Mouse (Mus musculus) adrenal gland, adult 18-20 months (tissue): ENCODE measurements at regions not wholly inside any gene's neighbourhood (a gene's known extent, or its start where the extent isn't known, plus 50 kb on each side); places are given as distances from the start of the nearest gene placed in this dataset.
A peak's percentile ranks its signal among the peaks of the same experiment; 100 is the strongest.

Source experiments
- DNase-seq, 2 experiments: peaks; one replicate each; pipeline ENCODE4 v3.0.0; 2021 to 2022; ENCODE audit warnings: low spot score in 2 of 2

GRCm38 (mm10) chr3:149370517-149371227 lies 380.3 kb upstream of the Adgrl2 start:
- no peak for DNase-seq

GRCm38 (mm10) chr3:149367888-149368287 lies 377.5 kb upstream of the Adgrl2 start:
- DNase-seq: no peak

- no peak for DNase-seq
Measured at GRCm38 (mm10) chr3:149360164-149360563, 369.8 kb upstream of the Adgrl2 start.

DNA sequence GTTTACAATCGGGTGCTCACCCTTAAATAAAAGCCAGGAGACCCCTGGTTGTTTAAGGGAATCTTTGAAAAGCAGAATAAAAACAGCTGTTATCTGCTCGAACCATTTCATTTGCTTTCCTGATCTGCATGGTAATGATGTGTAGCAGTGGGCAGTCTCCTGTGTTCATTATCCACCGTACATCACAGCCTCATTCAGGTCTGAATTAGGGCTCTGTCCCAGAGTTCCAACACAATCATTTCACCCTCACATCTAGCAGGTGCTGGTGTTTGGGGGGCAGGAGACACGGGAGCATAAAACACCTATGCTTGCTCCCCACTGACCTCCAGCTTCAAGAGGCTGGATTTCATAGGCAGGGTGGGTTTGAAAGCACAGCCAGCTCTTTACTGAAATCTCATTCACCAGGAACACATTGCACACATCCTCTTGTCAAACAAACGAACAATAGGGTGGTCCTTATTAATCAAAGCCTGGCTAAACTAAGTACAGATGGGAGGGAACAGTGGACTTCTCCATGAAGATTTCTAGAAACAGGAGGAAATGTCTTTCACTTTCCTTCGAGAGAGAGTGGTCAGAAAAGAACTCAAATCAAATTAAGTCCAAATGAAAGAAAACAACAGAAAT lies 368.3 kb upstream of the Adgrl2 start:
- DNase-seq: no peak

GRCm38 (mm10) chr3:149357903-149358569 lies 367.7 kb upstream of the Adgrl2 start:
- no peak for DNase-seq

GRCm38 (mm10) chr3:149357121-149357520 lies 366.8 kb upstream of the Adgrl2 start:
- no peak for DNase-seq

DNA sequence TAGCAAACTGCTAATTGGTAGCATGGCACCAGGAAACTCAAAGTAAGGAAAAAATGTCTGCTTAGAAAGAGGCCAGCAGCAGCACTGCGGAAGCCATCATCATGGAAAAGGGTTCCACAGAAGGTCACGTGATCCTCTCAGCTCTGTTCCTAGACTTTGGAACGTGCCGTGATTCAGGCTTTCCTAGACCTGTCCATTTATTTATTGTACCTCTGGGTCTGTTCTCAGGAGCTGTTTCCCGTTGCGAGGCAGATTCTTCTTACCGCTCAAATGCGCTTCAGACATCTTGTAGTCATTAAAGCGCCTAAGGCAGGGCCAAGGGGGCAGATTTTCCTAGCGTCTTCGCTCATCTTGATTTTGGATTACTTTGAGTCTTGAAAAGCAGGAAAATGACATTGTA lies 365.0 kb upstream of the Adgrl2 start:
- DNase-seq: no peak

GRCm38 (mm10) chr3:149353958-149354357 lies 363.6 kb upstream of the Adgrl2 start:
- no peak for DNase-seq

DNA sequence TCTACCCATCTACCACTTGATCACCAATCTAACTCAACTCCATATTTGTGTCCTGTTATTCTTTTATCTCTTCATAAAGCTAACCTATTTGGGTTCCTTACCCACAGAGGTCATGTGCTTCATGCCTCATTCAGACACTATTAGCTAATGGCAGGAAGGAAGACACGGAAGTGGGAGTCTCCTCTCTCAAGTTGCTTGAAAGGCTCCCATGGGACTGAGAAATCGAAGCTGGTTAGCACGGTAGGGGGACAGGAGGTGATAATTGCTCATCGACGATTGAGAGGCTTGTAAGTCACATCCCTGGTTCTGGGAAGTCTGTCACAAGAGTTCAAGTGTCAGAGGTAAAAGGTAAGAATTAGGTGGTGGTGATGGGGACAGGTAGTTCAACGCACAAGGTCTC lies 362.2 kb upstream of the Adgrl2 start:
- DNase-seq: no peak

DNA sequence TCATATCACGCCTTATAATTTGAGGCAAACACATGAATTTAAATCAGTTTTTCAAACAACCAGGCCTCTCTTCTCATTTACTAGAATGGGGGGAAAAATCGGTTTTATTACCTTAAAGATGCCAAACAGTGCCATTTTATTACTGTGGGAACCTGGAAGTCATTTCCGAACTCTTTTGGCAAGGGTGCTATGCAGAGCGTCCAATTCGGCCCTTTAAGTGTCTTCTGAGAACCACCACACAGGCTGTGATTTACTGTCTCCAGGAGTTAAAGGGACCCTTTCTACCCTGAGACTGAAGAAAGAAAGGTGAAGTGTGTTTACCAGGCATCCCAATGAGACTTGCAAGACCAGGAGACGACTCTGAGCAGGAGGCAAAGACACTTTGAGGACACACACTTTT lies 359.4 kb upstream of the Adgrl2 start:
- no peak for DNase-seq

- DNase-seq: peak; percentile 66 to 72
Measured at GRCm38 (mm10) chr3:149349211-149349697, 358.9 kb upstream of the Adgrl2 start.

DNA sequence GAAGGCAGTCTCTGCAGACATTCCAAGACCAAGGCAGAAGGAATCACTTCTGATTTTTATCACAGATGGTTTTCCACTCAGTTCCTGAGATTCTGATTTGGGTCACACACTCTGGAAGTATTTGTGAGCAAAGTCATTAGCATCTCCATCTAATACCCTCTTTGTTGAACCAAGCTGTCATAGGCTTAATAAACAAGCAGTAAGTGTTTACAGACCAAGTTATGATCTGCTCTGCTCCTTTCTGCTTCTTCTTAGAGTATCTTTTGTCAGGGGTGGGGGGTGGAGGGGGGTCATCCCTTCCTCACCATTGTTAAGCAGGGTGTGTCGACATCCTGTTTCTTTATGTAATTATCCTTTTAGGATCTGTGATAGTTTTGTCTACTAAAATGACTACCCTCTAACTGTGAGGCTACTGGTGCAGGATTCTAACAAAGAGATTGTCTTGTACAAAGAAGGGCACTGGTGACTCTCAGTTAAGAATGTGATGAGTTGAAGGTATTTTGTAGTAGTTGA lies 358.2 kb upstream of the Adgrl2 start:
- DNase-seq: no peak

- DNase-seq: no peak
Measured at GRCm38 (mm10) chr3:149347241-149347992, 357.1 kb upstream of the Adgrl2 start.

GRCm38 (mm10) chr3:149342511-149342910 lies 352.2 kb upstream of the Adgrl2 start:
- DNase-seq: no peak

DNA sequence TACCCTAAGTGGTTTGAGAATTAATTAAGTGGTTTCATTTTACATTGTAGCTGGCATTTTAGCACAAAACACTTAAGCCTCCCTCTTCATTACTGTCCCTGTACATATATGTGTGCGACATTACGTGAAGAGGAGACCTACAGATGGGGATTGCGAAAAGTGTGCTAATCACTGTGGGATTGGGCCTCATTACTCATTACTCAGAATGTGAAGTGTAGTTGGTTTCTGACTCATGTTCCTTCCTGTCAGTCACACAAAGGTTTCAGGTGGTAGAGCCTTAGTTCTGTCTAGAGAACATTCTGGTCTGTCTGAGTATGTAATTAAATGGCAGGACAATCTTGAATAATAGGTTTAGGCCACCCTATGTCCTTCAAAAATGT lies 349.0 kb upstream of the Adgrl2 start:
- DNase-seq: no peak

GRCm38 (mm10) chr3:149338684-149339373 lies 348.5 kb upstream of the Adgrl2 start:
- DNase-seq: no peak

DNA sequence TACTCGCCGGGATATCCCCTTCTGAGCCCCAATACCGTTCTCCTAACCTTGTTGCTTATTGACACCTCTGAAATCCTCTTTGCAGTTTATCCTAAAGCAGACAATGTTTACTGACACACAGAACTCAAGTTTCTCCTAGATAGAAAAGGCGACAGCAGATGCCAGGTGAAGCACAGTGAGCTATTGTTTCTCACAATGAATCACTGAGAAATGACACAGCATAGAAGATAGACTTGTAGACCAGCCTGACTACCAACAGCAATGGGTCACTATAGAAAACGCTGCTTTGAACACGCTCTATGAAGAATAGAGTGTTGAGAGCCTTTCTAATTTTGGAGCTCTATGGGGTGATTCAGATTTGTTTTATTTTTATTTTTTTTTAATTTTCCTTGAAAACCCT lies 344.9 kb upstream of the Adgrl2 start:
- no peak for DNase-seq

DNA sequence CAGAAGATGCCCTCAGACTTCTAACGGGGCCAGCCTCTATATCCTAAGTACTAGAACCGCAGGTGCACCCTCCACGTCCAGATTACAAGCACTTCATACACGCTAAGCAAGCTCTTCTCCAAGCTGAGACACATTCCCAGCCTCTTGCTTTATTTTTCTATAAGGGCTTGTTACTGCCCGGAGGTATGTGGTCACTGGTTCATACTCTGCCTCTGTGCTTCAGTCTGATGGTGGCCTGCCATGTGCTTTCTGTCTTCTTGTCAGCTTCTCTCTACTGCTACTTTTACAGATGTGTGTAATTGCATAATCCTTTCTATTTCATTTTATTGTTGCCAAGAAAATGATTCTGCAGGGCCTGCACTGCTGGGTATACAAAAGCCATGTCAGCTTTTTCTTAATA lies 343.3 kb upstream of the Adgrl2 start:
- no peak for DNase-seq

- no peak for DNase-seq
Measured at GRCm38 (mm10) chr3:149333131-149333530, 342.8 kb upstream of the Adgrl2 start.

GRCm38 (mm10) chr3:149332105-149332504 lies 341.8 kb upstream of the Adgrl2 start:
- DNase-seq: no peak
